Mouse (Mus musculus): ENCODE data around the gene Vps26a. TPM values are rescaled to one million over a fixed set of nuclear protein-coding genes. Genes with fewer than 3 reads are reported as not detected.

Gene Vps26a
- polyA plus RNA-seq (2015; fragmentation: Nextera tagmentation; extraction: Ambion mirVana) = 66.7 and 71.3 TPM in 2 replicates

- under 1% methylated on average over 59 of the region's 59 CpGs for whole genome bisulfite sequencing
- Histone ChIP-seq H3K27me3 (no peaks in the 10 kb centered on the region), H3K36me3 (no peaks in the 10 kb centered on the region), H3K4me2 (peak within 1 kb of the TSS; percentile 80), H3K4me3 (peak within 1 kb of the TSS; percentile 88), H3K9me3 (replicated peaks) (no peaks in the 10 kb centered on the region), H3K9ac (peak within 1 kb of the TSS; percentile 91), H3K4me1 (replicated peaks) (peaks cover 12% of the 10 kb centered on the region), H3K27ac (peak within 1 kb of the TSS; percentile 87)
- ATAC-seq (replicated peaks; ENCODE audit: insufficient number of reproducible peaks, insufficient read depth, low FRiP score, low read depth) = peak; percentile 90
Observed at GRCm38 (mm10) chr10:62486618-62487415, at the start of gene Vps26a. Vps26a (minus strand) TSS chr10:62486805.

DNA sequence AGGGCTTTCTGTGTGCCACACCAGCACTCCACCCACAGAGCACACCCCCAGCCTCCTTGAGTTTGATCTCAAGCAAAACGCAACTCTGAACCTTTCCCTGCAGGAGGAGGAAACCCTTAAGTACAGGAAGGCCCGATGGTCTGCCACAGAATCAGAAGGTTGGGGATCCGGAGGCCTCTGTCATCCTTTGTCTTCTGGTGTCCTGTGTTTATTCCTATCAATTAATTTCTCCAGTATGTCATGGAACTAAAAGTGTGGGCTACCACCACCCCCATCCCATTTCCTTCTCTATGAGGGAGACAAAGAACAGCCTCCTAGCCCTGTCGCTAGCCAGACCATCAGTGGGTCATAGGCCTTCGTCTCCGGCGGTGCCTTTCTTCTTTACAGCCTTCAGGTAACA lies 47.9 kb upstream of the Vps26a start:
- Histone ChIP-seq H3K4me2 (no peak overlapping the region), H3K36me3 (no peaks in the 10 kb centered on the region), H3K9me3 (replicated peaks) (no peaks in the 10 kb centered on the region), H3K4me3 (no peak overlapping the region), H3K27me3 (no peaks in the 10 kb centered on the region), H3K4me1 (replicated peaks) (no peaks in the 10 kb centered on the region), H3K9ac (no peak overlapping the region), H3K27ac (no peak overlapping the region)
- 80% methylated on average over 7 of the region's 7 CpGs for WGBS
- no peak for ATAC-seq (replicated peaks; ENCODE audit: insufficient number of reproducible peaks, insufficient read depth, low FRiP score, low read depth)

GRCm38 (mm10) chr10:62532832-62533231 lies 46.2 kb upstream of the Vps26a start:
- no peak overlapping the region for H3K27ac ChIP-seq
- no peaks in the 10 kb centered on the region for H3K27me3 ChIP-seq
- no peak for ATAC-seq (replicated peaks; ENCODE audit: insufficient number of reproducible peaks, insufficient read depth, low FRiP score, low read depth)
- no peak overlapping the region for H3K9ac ChIP-seq
- H3K36me3 ChIP-seq = no peaks in the 10 kb centered on the region
- no peaks in the 10 kb centered on the region for H3K9me3 ChIP-seq (replicated peaks)
- 41% methylated on average over 2 of the region's 2 CpGs for WGBS
- H3K4me2 ChIP-seq = no peak overlapping the region
- no peak overlapping the region for H3K4me3 ChIP-seq
- H3K4me1 ChIP-seq (replicated peaks) = no peaks in the 10 kb centered on the region

DNA sequence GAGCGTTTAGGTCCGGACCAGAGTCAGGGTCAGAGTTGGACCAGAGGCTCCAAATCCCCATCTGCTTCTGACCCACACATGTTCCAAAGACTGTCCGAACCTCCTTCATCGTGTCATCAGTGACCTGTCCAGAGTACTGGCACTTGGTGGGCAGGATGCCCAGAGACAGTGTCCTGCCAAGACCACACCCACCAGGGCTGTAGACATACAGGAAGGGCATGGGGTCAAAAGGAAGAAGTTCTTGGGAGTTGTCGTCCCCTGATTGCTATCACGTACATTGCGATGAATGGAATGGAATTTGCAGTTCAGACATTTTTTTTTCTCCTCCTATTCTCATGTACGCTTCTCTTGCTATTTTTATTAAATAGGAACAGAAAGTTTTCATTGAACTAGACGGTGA lies 43.6 kb upstream of the Vps26a start:
- Histone ChIP-seq H3K4me3 (no peak overlapping the region), H3K36me3 (no peaks in the 10 kb centered on the region), H3K4me2 (no peak overlapping the region), H3K9ac (no peak overlapping the region), H3K4me1 (replicated peaks) (no peaks in the 10 kb centered on the region), H3K27ac (no peak overlapping the region), H3K9me3 (replicated peaks) (no peaks in the 10 kb centered on the region), H3K27me3 (no peaks in the 10 kb centered on the region)
- ATAC-seq (replicated peaks; ENCODE audit: insufficient number of reproducible peaks, insufficient read depth, low FRiP score, low read depth) = no peak
- WGBS = 53% methylated on average over 9 of the region's 9 CpGs

DNA sequence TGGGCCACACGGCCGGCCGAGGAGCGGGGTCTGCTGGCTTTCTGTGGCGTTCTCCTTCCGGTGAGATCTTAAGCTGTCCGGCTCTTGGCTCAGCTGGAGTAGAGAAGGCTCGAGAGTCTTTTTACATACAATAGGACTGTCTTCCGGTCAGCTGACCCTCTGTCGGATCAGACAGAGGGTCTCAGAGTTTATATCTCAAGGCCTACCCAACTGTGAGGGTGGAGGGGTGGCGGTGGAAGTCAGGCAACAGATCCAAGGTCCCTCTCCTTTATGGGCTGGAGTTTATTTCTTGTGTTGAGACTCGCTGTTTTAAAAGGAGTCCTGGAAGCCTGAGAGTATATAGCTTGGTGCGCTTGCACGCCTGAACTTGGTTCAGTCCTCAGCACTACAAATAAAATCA lies 40.7 kb upstream of the Vps26a start, which contains the start of gene Srgn:
TSS of gene Srgn (minus strand) at position 101 of the 400 bp plus-strand sequence.
- Histone ChIP-seq H3K9me3 (replicated peaks) (no peaks in the 10 kb centered on the region), H3K4me1 (replicated peaks) (no peaks in the 10 kb centered on the region), H3K4me2 (no peak within 1 kb of the TSS), H3K4me3 (no peak within 1 kb of the TSS), H3K27ac (no peak within 1 kb of the TSS), H3K27me3 (no peaks in the 10 kb centered on the region), H3K36me3 (no peaks in the 10 kb centered on the region), H3K9ac (no peak within 1 kb of the TSS)
- 84% methylated on average over 14 of the region's 14 CpGs for WGBS
- ATAC-seq (replicated peaks; ENCODE audit: insufficient number of reproducible peaks, insufficient read depth, low FRiP score, low read depth) = no peak

DNA sequence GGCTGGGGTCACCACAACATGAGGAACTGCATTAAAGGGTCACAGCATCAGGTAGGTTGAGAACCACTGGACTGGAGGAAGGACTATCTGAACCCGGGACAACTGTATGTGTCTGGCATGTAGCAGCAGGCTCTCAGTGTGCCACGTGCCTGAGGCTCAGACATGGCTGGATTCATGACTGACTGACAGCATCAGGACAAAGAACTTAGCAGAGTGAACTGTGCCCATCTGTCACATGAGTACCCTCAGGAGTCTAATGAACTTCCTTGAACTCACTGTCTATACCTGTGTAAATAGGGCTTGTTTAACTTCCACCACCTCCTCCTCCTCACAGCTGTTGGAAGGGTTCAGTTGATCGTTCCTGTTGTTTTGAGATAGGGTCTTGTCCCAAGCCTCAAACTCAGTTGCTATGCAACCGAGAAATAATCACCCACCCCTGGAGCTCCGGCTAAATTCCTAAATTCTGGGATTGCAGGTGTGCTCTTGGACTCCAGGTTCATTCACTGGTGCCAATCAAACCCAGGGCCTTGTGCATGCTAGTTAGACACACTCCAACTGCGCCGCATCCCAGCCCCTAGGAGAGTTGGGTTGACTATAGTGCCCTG lies 35.8 kb upstream of the Vps26a start:
- no peak for ATAC-seq (replicated peaks; ENCODE audit: insufficient number of reproducible peaks, insufficient read depth, low FRiP score, low read depth)

GRCm38 (mm10) chr10:62521763-62522162 lies 35.2 kb upstream of the Vps26a start:
- Histone ChIP-seq H3K27ac (no peak overlapping the region), H3K27me3 (no peaks in the 10 kb centered on the region), H3K9me3 (replicated peaks) (no peaks in the 10 kb centered on the region), H3K4me2 (no peak overlapping the region), H3K4me3 (no peak overlapping the region), H3K4me1 (replicated peaks) (no peaks in the 10 kb centered on the region), H3K36me3 (no peaks in the 10 kb centered on the region), H3K9ac (no peak overlapping the region)
- 35% methylated on average over 4 of the region's 4 CpGs for WGBS
- ATAC-seq (replicated peaks; ENCODE audit: insufficient number of reproducible peaks, insufficient read depth, low FRiP score, low read depth) = no peak

More for the DNA sequence above, 35.8 kb upstream of the Vps26a start:
- no peaks in the 10 kb centered on the region for H3K9me3 ChIP-seq (replicated peaks)
- H3K9ac ChIP-seq = no peak overlapping the region
- H3K27ac ChIP-seq = no peak overlapping the region
- H3K4me3 ChIP-seq = no peak overlapping the region
- no peaks in the 10 kb centered on the region for H3K27me3 ChIP-seq
- no peak overlapping the region for H3K4me2 ChIP-seq
- H3K36me3 ChIP-seq = no peaks in the 10 kb centered on the region
- H3K4me1 ChIP-seq (replicated peaks) = no peaks in the 10 kb centered on the region
- WGBS = 74% methylated on average over 7 of the region's 7 CpGs

DNA sequence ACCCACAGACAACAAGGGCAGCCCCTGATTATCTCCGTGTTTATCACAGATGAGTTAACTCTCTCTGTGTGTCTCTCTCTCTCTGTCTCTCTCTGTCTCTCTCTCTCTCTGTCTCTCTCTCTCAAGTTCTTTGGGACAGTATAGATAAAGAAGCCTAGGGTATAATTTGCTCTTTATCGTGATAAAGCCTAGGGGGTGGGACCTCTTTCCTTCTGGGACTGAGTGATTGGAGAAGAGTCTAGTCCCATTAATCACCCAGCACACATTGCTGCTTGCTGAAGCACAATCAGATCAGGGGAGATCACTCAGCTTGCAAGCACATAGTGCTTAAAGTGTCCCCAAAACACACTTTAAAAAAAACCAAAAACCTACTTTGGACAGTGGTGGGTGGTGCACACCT lies 34.3 kb upstream of the Vps26a start:
- H3K36me3 ChIP-seq = no peaks in the 10 kb centered on the region
- H3K4me3 ChIP-seq = no peak overlapping the region
- WGBS = 38% methylated on average over 2 of the region's 2 CpGs
- H3K27ac ChIP-seq = no peak overlapping the region
- no peak overlapping the region for H3K4me2 ChIP-seq
- no peaks in the 10 kb centered on the region for H3K27me3 ChIP-seq
- no peak overlapping the region for H3K9ac ChIP-seq
- no peaks in the 10 kb centered on the region for H3K9me3 ChIP-seq (replicated peaks)
- no peaks in the 10 kb centered on the region for H3K4me1 ChIP-seq (replicated peaks)
- no peak for ATAC-seq (replicated peaks; ENCODE audit: insufficient number of reproducible peaks, insufficient read depth, low FRiP score, low read depth)

DNA sequence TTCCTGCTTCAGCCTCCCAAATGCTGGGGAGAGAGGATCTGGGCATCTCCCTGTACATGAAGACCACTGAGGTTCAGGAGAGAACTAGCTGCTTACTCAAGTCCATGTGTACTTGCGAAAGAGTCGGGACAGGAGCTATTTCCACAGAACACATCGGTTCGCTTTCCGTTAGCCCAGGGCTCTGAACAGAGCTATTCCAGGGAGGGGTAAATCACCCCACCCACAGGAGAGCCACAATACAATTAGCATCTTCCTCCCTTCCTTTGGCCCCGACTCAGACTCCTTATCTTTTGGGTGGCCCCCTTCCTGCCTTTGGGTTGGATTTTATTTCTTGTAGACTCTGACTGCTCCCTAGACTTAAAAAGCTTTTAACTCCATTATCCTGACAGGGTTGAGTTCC lies 30.9 kb upstream of the Vps26a start:
- Histone ChIP-seq H3K4me1 (replicated peaks) (no peaks in the 10 kb centered on the region), H3K27me3 (no peaks in the 10 kb centered on the region), H3K36me3 (no peaks in the 10 kb centered on the region), H3K9ac (no peak overlapping the region), H3K4me2 (no peak overlapping the region), H3K4me3 (no peak overlapping the region), H3K27ac (no peak overlapping the region), H3K9me3 (replicated peaks) (no peaks in the 10 kb centered on the region)
- WGBS = 67% methylated on average over 6 of the region's 6 CpGs
- no peak for ATAC-seq (replicated peaks; ENCODE audit: insufficient number of reproducible peaks, insufficient read depth, low FRiP score, low read depth)

DNA sequence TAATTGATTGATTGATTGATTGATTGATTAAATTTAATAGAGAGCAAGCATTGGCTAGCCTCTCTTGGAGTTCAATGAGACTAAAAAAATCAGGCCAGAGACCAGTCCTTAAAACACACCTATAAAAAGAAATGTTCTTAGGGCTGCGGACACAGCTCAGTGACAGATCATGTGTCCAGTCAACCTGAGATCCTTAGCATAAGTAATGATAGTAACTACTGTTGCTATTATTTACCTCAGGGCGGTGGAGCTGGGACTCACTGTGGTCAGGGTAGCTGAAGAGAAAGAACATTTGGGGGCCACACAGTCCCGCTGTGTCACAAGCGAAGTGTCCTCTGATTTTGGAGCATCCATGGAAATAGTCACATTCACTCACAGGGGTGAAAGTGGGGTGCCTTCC lies 26.2 kb upstream of the Vps26a start:
- no peak overlapping the region for H3K4me3 ChIP-seq
- H3K36me3 ChIP-seq = no peaks in the 10 kb centered on the region
- 0 out of 2 replicates have a peak, but pooled peaks cover 2% of the 10 kb centered on the region for H3K4me1 ChIP-seq (replicated peaks)
- no peak overlapping the region for H3K27ac ChIP-seq
- no peak overlapping the region for H3K9ac ChIP-seq
- no peak overlapping the region for H3K4me2 ChIP-seq
- 0 out of 2 replicates have a peak, but pooled peaks cover 2% of the 10 kb centered on the region for H3K27me3 ChIP-seq
- no peak for ATAC-seq (replicated peaks; ENCODE audit: insufficient number of reproducible peaks, insufficient read depth, low FRiP score, low read depth)
- no peaks in the 10 kb centered on the region for H3K9me3 ChIP-seq (replicated peaks)
- WGBS = 92% methylated on average over 4 of the region's 4 CpGs

GRCm38 (mm10) chr10:62511528-62511927 lies 24.9 kb upstream of the Vps26a start:
- ATAC-seq (replicated peaks; ENCODE audit: insufficient number of reproducible peaks, insufficient read depth, low FRiP score, low read depth) = no peak
- Histone ChIP-seq H3K27me3 (0 out of 2 replicates have a peak, but pooled peaks cover 2% of the 10 kb centered on the region), H3K4me2 (no peak overlapping the region), H3K9me3 (replicated peaks) (no peaks in the 10 kb centered on the region), H3K27ac (no peak overlapping the region), H3K36me3 (no peaks in the 10 kb centered on the region), H3K9ac (no peak overlapping the region), H3K4me1 (replicated peaks) (0 out of 2 replicates have a peak, but pooled peaks cover 2% of the 10 kb centered on the region), H3K4me3 (no peak overlapping the region)
- WGBS = 64% methylated on average over 6 of the region's 6 CpGs
